Mouse (Mus musculus): ENCODE measurements around the gene H2-M5. TPM values are rescaled to one million over a fixed set of nuclear protein-coding genes. Genes with fewer than 3 reads are reported as not detected.

The H2-M5 gene
- not detected for total RNA-seq (2023)

GRCm38 (mm10) chr17:36989437-36989836 lies at the start of gene H2-M5:
Gene H2-M5, minus strand, starts transcription at chr17:36989537.

GRCm38 (mm10) chr17:37022628-37023576 lies 33.6 kb upstream of the H2-M5 start, which contains the start of gene Mog:
Gene Mog, minus strand, starts transcription at chr17:37023398.

GRCm38 (mm10) chr17:37000863-37001262 lies 11.5 kb upstream of the H2-M5 start, which contains the start of gene Zfp57:
Gene Zfp57, plus strand, starts transcription at chr17:37001163.

GRCm38 (mm10) chr17:36981221-36981813 lies 8.0 kb downstream of the H2-M5 start, which contains the start of gene 2410137M14Rik:
Gene 2410137M14Rik, minus strand, starts transcription at chr17:36981237.

GRCm38 (mm10) chr17:36957999-36958743 lies 31.2 kb downstream of the H2-M5 start, which contains the start of the genes Znrd1 and Znrd1as:
Gene Znrd1, minus strand, starts transcription at chr17:36958559.
Gene Znrd1as, plus strand, starts transcription at chr17:36958592.

GRCm38 (mm10) chr17:36950981-36951947 lies 38.1 kb downstream of the H2-M5 start, which contains the start of gene Ppp1r11:
Gene Ppp1r11, minus strand, starts transcription at chr17:36951741.

GRCm38 (mm10) chr17:36942791-36943471 lies 46.4 kb downstream of the H2-M5 start, which contains the start of gene Rnf39:
Gene Rnf39, plus strand, starts transcription at chr17:36942918.

Other genes with a start within 250 kb of the H2-M5 start
- not detected for gene H2-M10.5, start 216.6 kb downstream of the H2-M5 start, total RNA-seq (2023)
- gene H2-M10.6, start 177.4 kb downstream of the H2-M5 start, total RNA-seq (2023), result not detected
- 112 TPM for gene Trim26, start 152.4 kb downstream of the H2-M5 start, total RNA-seq (2023)
- gene Trim15, start 122.3 kb downstream of the H2-M5 start, total RNA-seq (2023), result not detected
- 0.27 TPM for gene Trim10, start 120.0 kb downstream of the H2-M5 start, total RNA-seq (2023)
- not detected for gene Trim40, start 99.4 kb downstream of the H2-M5 start, total RNA-seq (2023)
- gene Trim31, start 91.4 kb downstream of the H2-M5 start, total RNA-seq (2023), result not detected
- gene Rnf39, start 46.6 kb downstream of the H2-M5 start, total RNA-seq (2023), result 1.2 TPM
- gene Ppp1r11, start 37.8 kb downstream of the H2-M5 start, total RNA-seq (2023), result 47.8 TPM
- 52.5 TPM for gene Znrd1, start 31.0 kb downstream of the H2-M5 start, total RNA-seq (2023)
- gene Znrd1as, start 30.9 kb downstream of the H2-M5 start, total RNA-seq (2023), result 1.4 TPM
- not detected for gene 2410137M14Rik, start 8.3 kb downstream of the H2-M5 start, total RNA-seq (2023)
- not detected for gene Zfp57, start 11.6 kb upstream of the H2-M5 start, total RNA-seq (2023)
- not detected for gene Mog, start 33.9 kb upstream of the H2-M5 start, total RNA-seq (2023)
- gene Gabbr1, start 56.4 kb upstream of the H2-M5 start, total RNA-seq (2023), result 116 TPM
- not detected for gene Olfr90, start 99.0 kb upstream of the H2-M5 start, total RNA-seq (2023)
- not detected for gene Olfr91, start 108.7 kb upstream of the H2-M5 start, total RNA-seq (2023)
- not detected for gene Olfr92, start 130.6 kb upstream of the H2-M5 start, total RNA-seq (2023)
- gene Olfr93, start 172.0 kb upstream of the H2-M5 start, total RNA-seq (2023), result not detected
- gene Ubd, start 204.4 kb upstream of the H2-M5 start, total RNA-seq (2023), result not detected
- not detected for gene Olfr94, start 211.5 kb upstream of the H2-M5 start, total RNA-seq (2023)
- not detected for gene Olfr95, start 223.6 kb upstream of the H2-M5 start, total RNA-seq (2023)
- not detected for gene Olfr96, start 230.6 kb upstream of the H2-M5 start, total RNA-seq (2023)
- not detected for gene Olfr97, start 247.8 kb upstream of the H2-M5 start, total RNA-seq (2023)